Mouse (Mus musculus) spleen, adult 2 months (tissue): ENCODE measurements at regions not wholly inside any gene's neighbourhood (a gene's known extent, or its start where the extent isn't known, plus 50 kb on each side); places are given as distances from the start of the nearest gene placed in this dataset.

Experiments
- DNase-seq, 2 experiments: peaks; one replicate each; pipeline versions ENCODE4 v3.0.0 to v3.0.0-alpha.2; 2012 to 2021; ENCODE audit warnings: low spot score in 2 of 2, low read depth in 1 of 2
- H3K27ac ChIP-seq: fragments of 200-500 bp; 2 replicates; pipeline ENCODE4 v1.5.1; 2012; ENCODE audit warnings: low read length, inconsistent platforms; ENCODE audit not compliant: insufficient read depth
- H3K27me3 ChIP-seq: fragments of 200-500 bp; 2 replicates; pipeline ENCODE4 v1.6.1; 2012; ENCODE audit warnings: mild to moderate bottlenecking, moderate library complexity, low read length, inconsistent platforms; ENCODE audit not compliant: control insufficient read depth, insufficient read depth
- H3K36me3 ChIP-seq: fragments of 200-500 bp; 2 replicates; pipeline ENCODE4 v1.6.1; 2012; ENCODE audit warnings: mild to moderate bottlenecking, low read length, inconsistent platforms; ENCODE audit not compliant: control insufficient read depth, insufficient read depth
- H3K4me1 ChIP-seq: fragments of 200-500 bp; 2 replicates; pipeline ENCODE4 v1.6.1; 2011; ENCODE audit warnings: inconsistent platforms; ENCODE audit not compliant: control insufficient read depth, insufficient read depth, insufficient read length
- H3K4me3 ChIP-seq: fragments of 200-500 bp; 2 replicates; pipeline ENCODE4 v1.5.1; 2011; ENCODE audit warnings: mild to moderate bottlenecking, inconsistent platforms; ENCODE audit not compliant: insufficient read depth, insufficient read length; ENCODE audit errors: extremely low read depth
- CTCF ChIP-seq: fragments of 200-500 bp; IDR thresholded peaks from 2 replicates; pipeline ENCODE4 v1.5.1; 2011; ENCODE audit warnings: mild to moderate bottlenecking, inconsistent platforms; ENCODE audit not compliant: insufficient read depth, insufficient read length, insufficient replicate concordance; ENCODE audit errors: extremely low read depth
- POLR2A ChIP-seq: fragments of 200-500 bp; IDR thresholded peaks from 2 replicates; pipeline ENCODE4 v1.6.1; 2011; ENCODE audit warnings: low read depth, low read length, inconsistent platforms
- whole genome bisulfite sequencing: fragments of 180-500 bp; shearing (Covaris S2); methylation state at CpG from one replicate; pipeline ENCODE4 v1.1.7; 2018; 5-methylcytosine and 5-hydroxymethylcytosine counted together

- no peaks in the 10 kb centered on the region for H3K36me3 ChIP-seq
Measured at GRCm38 (mm10) chr2:133495443-133495842, 56.5 kb upstream of the Bmp2 start.

GRCm38 (mm10) chr2:133496389-133496788 lies 55.6 kb upstream of the Bmp2 start:
- no peak overlapping the region for H3K4me3 ChIP-seq

More at GRCm38 (mm10) chr2:133495443-133495842, 56.5 kb upstream of the Bmp2 start:
- Histone ChIP-seq H3K27ac (no peak overlapping the region), H3K27me3 (no peaks in the 10 kb centered on the region), H3K4me1 (no peaks in the 10 kb centered on the region; the same call in 1 of the 2 replicates), H3K4me3 (no peak overlapping the region)
- 15% methylated on average over 3 of the region's 3 CpGs for WGBS
- no peak for TF ChIP-seq POLR2A
- TF ChIP-seq CTCF, result no peak
- DNase-seq, result no peak

DNA sequence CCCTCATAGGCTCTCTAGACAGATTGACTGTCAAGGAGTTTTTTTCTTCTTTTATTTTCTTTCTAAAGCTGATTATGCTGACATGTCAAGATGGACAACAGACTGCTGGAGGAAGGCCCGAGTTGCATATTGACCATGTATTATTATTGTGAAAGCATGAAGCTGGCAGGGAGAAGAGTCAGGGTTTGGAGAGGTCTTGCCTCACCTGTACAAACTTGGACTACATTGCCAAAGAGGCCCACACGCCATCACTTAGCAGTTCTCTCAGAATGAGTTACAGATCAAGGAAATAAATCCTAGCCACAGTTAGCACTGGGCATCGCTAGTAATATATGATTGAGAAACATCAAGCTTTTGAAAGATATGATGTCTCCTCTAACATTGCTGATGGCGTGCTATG lies 54.9 kb upstream of the Bmp2 start:
- WGBS, result 90% methylated on average over 4 of the region's 4 CpGs
- no peaks in the 10 kb centered on the region for H3K36me3 ChIP-seq
- no peaks in the 10 kb centered on the region for H3K27me3 ChIP-seq
- no peak overlapping the region for H3K27ac ChIP-seq
- no peak for DNase-seq
- TF ChIP-seq CTCF (no peak), POLR2A (no peak)
- no peaks in the 10 kb centered on the region; the same call in 1 of the 2 replicates for H3K4me1 ChIP-seq
- no peak overlapping the region for H3K4me3 ChIP-seq

More at GRCm38 (mm10) chr2:133496389-133496788, 55.6 kb upstream of the Bmp2 start:
- Histone ChIP-seq H3K27ac (no peak overlapping the region), H3K27me3 (no peaks in the 10 kb centered on the region), H3K36me3 (no peaks in the 10 kb centered on the region), H3K4me1 (no peaks in the 10 kb centered on the region; the same call in 1 of the 2 replicates)
- no peak for DNase-seq
- TF ChIP-seq POLR2A (no peak), CTCF (no peak)

DNA sequence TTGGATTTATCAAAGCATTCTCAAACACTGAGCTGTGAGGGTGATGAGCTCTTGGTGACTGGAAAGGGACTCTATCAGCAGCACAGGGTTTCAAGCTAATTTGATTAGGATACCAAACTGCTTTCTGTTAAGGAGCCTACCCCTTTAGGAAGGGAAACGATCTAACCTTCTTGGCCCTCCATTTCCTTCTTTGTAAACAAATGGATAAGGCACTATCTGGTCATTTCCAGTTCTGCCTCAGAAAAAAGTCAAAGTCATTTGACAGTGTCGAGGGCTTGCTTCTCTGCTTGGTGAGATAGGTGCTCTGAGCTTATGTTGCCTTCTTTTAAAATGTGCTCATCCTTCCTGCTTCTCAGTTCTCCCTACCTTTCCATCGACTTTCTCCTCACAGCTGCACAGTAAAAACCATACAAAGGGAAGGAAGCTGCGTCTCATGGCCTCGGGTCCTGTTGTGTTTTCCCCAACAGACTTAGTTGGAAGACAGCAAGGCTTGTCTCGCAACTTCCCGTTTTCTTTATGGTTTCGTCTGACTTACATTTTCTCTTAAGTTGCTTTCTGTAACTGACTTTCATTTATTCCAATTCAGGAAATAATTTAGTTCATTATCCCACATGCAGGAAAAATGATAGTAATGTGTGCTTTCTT lies 54.3 kb upstream of the Bmp2 start:
- H3K4me3 ChIP-seq, result no peak overlapping the region
- no peak for DNase-seq
- no peaks in the 10 kb centered on the region for H3K36me3 ChIP-seq
- WGBS, result 14% methylated on average over 8 of the region's 8 CpGs
- no peaks in the 10 kb centered on the region; the same call in 1 of the 2 replicates for H3K4me1 ChIP-seq
- no peak overlapping the region for H3K27ac ChIP-seq
- TF ChIP-seq POLR2A (no peak), CTCF (no peak)
- H3K27me3 ChIP-seq, result no peaks in the 10 kb centered on the region

DNA sequence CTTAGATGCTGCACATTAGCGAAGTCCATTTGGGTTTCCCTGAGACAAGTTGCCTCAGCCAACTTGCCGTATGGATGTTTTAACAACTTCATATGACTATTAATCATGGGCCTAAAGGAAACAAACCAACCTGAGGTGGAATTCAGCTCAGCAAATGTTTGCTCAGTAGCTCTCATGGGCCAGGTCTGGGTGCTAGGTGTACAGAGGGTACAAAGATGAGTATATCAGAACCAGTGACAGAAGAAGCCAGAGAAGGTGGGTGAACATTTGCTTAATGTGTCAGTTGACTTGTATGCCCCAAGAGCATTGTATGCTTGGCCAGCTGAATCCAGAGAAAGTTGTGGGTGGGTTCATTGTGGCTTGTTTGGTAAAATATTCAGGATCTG lies 53.8 kb upstream of the Bmp2 start:
- WGBS, result 63% methylated on average over 2 of the region's 2 CpGs
- H3K4me1 ChIP-seq, result no peaks in the 10 kb centered on the region; the same call in 1 of the 2 replicates
- H3K4me3 ChIP-seq, result no peak overlapping the region
- H3K27ac ChIP-seq, result no peak overlapping the region
- TF ChIP-seq POLR2A (no peak), CTCF (no peak)
- no peaks in the 10 kb centered on the region for H3K27me3 ChIP-seq
- DNase-seq, result no peak
- no peaks in the 10 kb centered on the region for H3K36me3 ChIP-seq

DNA sequence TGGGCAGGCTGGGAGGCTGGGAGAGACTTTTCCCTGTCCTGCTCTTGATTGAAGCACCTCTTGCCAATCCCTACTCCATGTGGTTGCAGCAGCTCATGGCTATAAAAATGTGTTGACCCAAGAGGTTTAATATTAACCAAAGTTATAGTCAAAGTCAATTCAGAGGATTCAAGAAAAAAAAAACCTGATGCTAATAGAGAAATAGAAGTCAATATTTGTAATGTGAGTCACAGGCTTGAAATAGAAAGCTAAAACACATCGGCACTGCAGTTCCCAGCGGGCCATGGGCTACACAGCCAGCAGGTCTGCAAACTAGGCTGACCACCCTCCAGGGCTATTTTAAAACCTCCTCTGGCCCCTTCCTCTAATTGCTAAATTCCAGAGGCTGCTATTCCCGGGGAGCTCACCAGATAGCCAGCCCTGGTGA lies 53.2 kb upstream of the Bmp2 start:
- Histone ChIP-seq H3K36me3 (no peaks in the 10 kb centered on the region), H3K4me3 (no peak overlapping the region), H3K27me3 (no peaks in the 10 kb centered on the region), H3K27ac (no peak overlapping the region), H3K4me1 (no peaks in the 10 kb centered on the region; the same call in 1 of the 2 replicates)
- 87% methylated on average over 3 of the region's 3 CpGs for WGBS
- no peak for TF ChIP-seq CTCF
- TF ChIP-seq POLR2A, result no peak
- no peak for DNase-seq

DNA sequence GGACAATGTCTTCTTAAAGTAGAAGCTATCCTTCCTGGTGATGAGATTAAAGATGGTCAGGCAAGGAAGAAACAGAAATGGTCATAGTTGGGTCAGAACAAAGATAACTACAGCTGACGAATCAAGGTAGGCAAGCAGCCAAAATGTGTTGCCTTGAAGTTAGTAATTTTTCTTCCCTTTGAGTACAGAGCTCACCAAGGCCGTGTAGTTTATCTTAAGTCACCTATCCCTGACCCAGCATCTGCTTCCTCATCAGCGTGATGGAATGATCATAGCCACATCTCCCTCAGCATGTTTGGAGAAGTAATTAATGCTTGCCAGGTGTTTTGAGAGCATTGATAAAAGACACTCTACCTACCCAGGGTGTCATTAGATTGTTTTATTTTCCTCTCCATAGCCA lies 52.1 kb upstream of the Bmp2 start:
- Histone ChIP-seq H3K4me3 (no peak overlapping the region), H3K27me3 (no peaks in the 10 kb centered on the region), H3K4me1 (no peaks in the 10 kb centered on the region), H3K27ac (no peak overlapping the region), H3K36me3 (no peaks in the 10 kb centered on the region)
- TF ChIP-seq CTCF, result no peak
- no peak for TF ChIP-seq POLR2A
- 61% methylated on average over 3 of the region's 3 CpGs for WGBS
- DNase-seq, result no peak
